Mouse (Mus musculus) lung, adult 2 months (tissue): ENCODE measurements at regions not wholly inside any gene's neighbourhood (a gene's known extent, or its start where the extent isn't known, plus 50 kb on each side); places are given as distances from the start of the nearest gene placed in this dataset.
"Not testable (repeated sequence)": the region's sequence is repeated elsewhere in the genome, so short reads cannot be mapped to it uniquely, and the experiment has no call there.

Source experiments
- DNase-seq: peaks from one replicate; pipeline ENCODE4 v3.0.0; 2022
- H3K4me1 ChIP-seq: fragments of 200-500 bp; 2 replicates; pipeline ENCODE4 v1.6.1; 2011; ENCODE audit warnings: low read length; ENCODE audit not compliant: control insufficient read depth, insufficient read depth
- H3K4me3 ChIP-seq: fragments of 200-500 bp; replicated peaks from 2 replicates; pipeline ENCODE3; 2011; ENCODE audit warnings: low read depth, mild to moderate bottlenecking, control low read depth, low read length; ENCODE audit errors: extremely low read depth
- CTCF ChIP-seq: fragments of 200-500 bp; IDR thresholded peaks from 2 replicates; pipeline ENCODE4 v1.5.1; 2011; ENCODE audit warnings: mild to moderate bottlenecking, low read length, control low read depth; ENCODE audit not compliant: insufficient read depth
- POLR2A ChIP-seq: fragments of 200-500 bp; IDR thresholded peaks from 2 replicates; pipeline ENCODE4 v1.6.1; 2011; ENCODE audit warnings: low read depth, mild to moderate bottlenecking, control low read depth, low read length, borderline replicate concordance; ENCODE audit errors: extremely low read depth
- WGBS: fragments of 180-500 bp; shearing (Covaris S2); methylation state at CpG from one replicate; pipeline ENCODE4 v1.1.7; 2018; 5-methylcytosine and 5-hydroxymethylcytosine counted together

- Histone ChIP-seq H3K4me3 (no peak overlapping the region), H3K4me1 (no peaks in the 10 kb centered on the region)
- DNase-seq, result peak; percentile 15
- 7% methylated on average over 10 of the region's 10 CpGs for WGBS
- peak; percentile 31; the same call in 1 of the 2 replicates for TF ChIP-seq CTCF
- TF ChIP-seq POLR2A, result no peak
These were observed 66.7 kb upstream of the Chmp2b start for GRCm38 (mm10) chr16:65629186-65629585.

GRCm38 (mm10) chr16:65631680-65632079 lies 69.2 kb upstream of the Chmp2b start:
- 40% methylated on average over 5 of the region's 5 CpGs for WGBS
- TF ChIP-seq CTCF, result no peak
- TF ChIP-seq POLR2A, result no peak

GRCm38 (mm10) chr16:65646741-65647140 lies 84.2 kb upstream of the Chmp2b start:
- WGBS, result 73% methylated on average over 3 of the region's 3 CpGs
- H3K4me3 ChIP-seq, result not testable (repeated sequence)

More at GRCm38 (mm10) chr16:65631680-65632079, 69.2 kb upstream of the Chmp2b start:
- Histone ChIP-seq H3K4me1 (no peaks in the 10 kb centered on the region), H3K4me3 (no peak overlapping the region)
- no peak for DNase-seq

GRCm38 (mm10) chr16:65649061-65649460 lies 86.5 kb upstream of the Chmp2b start:
- TF ChIP-seq CTCF, result no peak
- no peak for TF ChIP-seq POLR2A
- 68% methylated on average over 3 of the region's 3 CpGs for WGBS

More at GRCm38 (mm10) chr16:65646741-65647140, 84.2 kb upstream of the Chmp2b start:
- not testable (repeated sequence) for DNase-seq, H3K4me1 ChIP-seq

GRCm38 (mm10) chr16:65655490-65655889 lies 93.0 kb upstream of the Chmp2b start:
- TF ChIP-seq CTCF (no peak), POLR2A (no peak)
- Histone ChIP-seq H3K4me3 (no peak overlapping the region), H3K4me1 (no peaks in the 10 kb centered on the region)
- no peak for DNase-seq

More at GRCm38 (mm10) chr16:65649061-65649460, 86.5 kb upstream of the Chmp2b start:
- DNase-seq, result no peak
- Histone ChIP-seq H3K4me1 (no peaks in the 10 kb centered on the region), H3K4me3 (no peak overlapping the region)

GRCm38 (mm10) chr16:65657829-65658228 lies 95.3 kb upstream of the Chmp2b start:
- no peak for DNase-seq
- no peak for TF ChIP-seq CTCF
- TF ChIP-seq POLR2A, result no peak
- Histone ChIP-seq H3K4me3 (no peak overlapping the region), H3K4me1 (no peaks in the 10 kb centered on the region)
- 43% methylated on average over 2 of the region's 2 CpGs for WGBS

- TF ChIP-seq POLR2A (no peak), CTCF (peak; percentile 65)
- Histone ChIP-seq H3K4me1 (no peaks in the 10 kb centered on the region), H3K4me3 (no peak overlapping the region)
- peak; percentile 6 for DNase-seq
- 62% methylated on average over 3 of the region's 3 CpGs for WGBS
These were observed 102.3 kb upstream of the Chmp2b start for GRCm38 (mm10) chr16:65664787-65665186.

- 71% methylated on average over 2 of the region's 2 CpGs for WGBS
- Histone ChIP-seq H3K4me3 (no peak overlapping the region), H3K4me1 (no peaks in the 10 kb centered on the region)
- DNase-seq, result no peak
- no peak for TF ChIP-seq CTCF
- TF ChIP-seq POLR2A, result no peak
These were observed 109.6 kb upstream of the Chmp2b start for GRCm38 (mm10) chr16:65672116-65672515.

- TF ChIP-seq CTCF (no peak), POLR2A (no peak)
- no peak overlapping the region for H3K4me3 ChIP-seq
- no peak for DNase-seq
- 78% methylated on average over 7 of the region's 7 CpGs for WGBS
- H3K4me1 ChIP-seq, result no peaks in the 10 kb centered on the region
These were observed 120.6 kb upstream of the Chmp2b start for GRCm38 (mm10) chr16:65683089-65683488.

GRCm38 (mm10) chr16:65683703-65684320 lies 121.3 kb upstream of the Chmp2b start:
- TF ChIP-seq POLR2A (no peak), CTCF (no peak)
- no peak for DNase-seq
- Histone ChIP-seq H3K4me1 (no peaks in the 10 kb centered on the region), H3K4me3 (no peak overlapping the region)
